Mouse (Mus musculus) fibroblast of lung, adult 2 months (primary cell): ENCODE data around the gene Rpp25l.
"Not testable (repeated sequence)": the region's sequence is repeated elsewhere in the genome, so short reads cannot be mapped to it uniquely, and the experiment has no call there.

Source experiments
- DNase-seq: peaks from one replicate; pipeline ENCODE4 v3.0.0-alpha.2; 2011; ENCODE audit warnings: low read depth

The Rpp25l gene

GRCm38 (mm10) chr4:41713197-41714067, at the start of gene Rpp25l:
Gene Rpp25l (minus strand): TSS chr4:41713534.
- DNase-seq, result no peak

DNA sequence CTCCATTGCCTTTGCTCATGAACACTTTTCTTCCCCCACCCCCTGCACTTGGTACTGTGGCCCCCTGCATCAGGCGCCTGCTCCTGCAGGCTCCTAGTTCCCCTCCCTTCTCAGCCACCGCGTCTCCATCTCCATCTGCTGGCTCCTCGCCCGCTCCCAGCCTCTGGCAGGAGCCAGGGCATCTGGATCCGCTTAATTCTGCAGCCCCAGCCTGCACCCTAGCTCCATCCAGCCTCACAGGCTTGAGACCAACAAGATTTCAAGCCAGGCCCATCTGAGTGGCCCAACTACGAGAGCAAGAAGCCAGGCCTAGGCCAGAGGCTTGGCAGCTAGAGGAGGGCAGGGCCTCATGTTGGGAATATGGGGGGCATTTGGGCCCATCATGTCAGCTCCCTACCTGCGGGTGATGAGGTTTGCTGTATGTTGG, 49.4 kb upstream of the Rpp25l start:
- not testable (repeated sequence) for DNase-seq

DNA sequence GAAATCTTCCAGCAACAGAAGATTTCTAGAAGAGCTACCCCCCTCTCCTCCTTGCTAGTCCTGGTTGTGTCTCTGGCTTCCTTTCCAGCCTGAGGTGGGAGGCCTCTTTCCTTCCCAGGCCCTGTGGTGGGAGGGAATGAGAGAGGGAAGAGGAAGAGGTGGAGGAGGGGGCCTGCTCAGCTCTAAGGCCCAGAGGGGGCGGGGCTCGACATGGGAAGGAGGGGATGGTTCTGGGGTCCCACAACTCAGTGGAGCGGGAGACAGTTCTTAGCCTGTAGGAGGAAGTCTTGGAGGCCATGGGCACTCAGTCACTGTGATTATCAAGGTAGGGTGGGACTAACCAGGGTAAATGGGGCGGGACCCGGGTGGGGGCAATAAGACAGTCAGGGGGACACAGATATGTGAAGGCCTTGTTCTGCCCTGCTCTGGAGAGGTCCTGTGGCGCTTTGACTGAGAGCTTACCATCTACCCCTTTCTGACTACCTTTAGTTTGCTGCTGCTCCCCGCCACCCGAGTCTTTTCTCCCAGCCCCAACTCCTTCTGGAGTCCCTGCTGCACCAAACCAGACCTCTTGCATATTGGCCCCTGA, 48.9 kb upstream of the Rpp25l start:
- no peak for DNase-seq

DNA sequence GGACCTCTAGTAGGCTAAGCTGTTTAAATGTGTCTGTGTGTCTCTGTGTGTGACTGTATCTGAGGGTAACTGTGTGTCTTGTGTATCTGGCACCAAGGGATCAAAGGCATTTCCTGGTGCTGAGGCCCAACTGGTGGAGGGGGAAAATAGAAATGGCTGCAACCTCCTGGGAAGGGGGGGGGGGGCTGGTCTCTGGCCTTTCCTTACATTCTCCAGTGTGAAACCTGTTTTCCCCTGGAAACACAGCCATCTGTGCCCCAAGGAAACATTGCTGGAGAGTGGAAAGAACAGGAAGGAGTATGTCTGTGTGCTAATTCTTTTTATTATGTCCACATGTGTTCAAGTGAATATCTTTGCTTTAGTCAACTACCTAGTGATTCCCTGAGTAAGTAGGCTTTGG, 48.3 kb upstream of the Rpp25l start:
- DNase-seq, result no peak

DNA sequence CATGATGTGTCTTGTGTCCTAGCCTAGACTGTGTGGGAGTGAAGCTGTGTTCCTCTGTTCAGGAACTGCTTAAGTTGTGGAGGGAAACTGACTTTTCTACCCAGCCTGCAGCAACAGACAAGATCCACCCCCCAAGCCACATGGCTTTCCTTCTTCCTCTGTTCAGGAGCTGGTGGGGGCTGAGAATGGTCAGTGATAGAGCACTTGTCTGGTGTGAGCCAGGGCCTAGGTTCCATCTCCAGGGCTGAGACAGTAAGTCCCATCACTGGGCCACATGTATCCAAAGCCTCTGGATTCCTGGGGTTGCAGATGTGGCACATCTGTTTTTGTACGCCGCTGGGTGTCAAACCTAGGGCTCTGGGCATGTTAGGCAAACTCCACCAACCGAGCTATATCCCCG, 47.6 kb upstream of the Rpp25l start:
- no peak for DNase-seq

GRCm38 (mm10) chr4:41760288-41760721, 47.0 kb upstream of the Rpp25l start:
- no peak for DNase-seq

GRCm38 (mm10) chr4:41759656-41760287, 46.4 kb upstream of the Rpp25l start:
- no peak for DNase-seq

- no peak for DNase-seq
These were observed 45.9 kb upstream of the Rpp25l start for GRCm38 (mm10) chr4:41759206-41759605.

DNA sequence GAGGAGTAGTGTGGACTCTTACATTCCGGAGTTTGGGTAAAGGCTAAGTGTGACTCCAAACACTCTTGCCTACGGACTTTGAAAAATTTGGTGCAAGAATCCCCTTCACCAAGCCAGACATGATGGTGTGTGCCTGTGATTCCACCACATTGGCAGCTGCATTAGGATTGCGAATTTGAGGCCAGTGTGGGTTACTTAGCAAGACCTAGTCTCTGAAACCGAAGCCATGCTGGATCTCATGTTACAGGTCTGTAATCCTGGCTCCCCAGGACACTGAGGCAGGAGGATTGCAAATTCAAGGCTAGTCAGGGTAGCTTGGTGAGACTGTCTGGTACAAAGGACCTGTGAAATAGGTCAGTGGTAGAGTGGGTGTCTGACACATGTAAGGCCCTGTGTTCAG, 45.4 kb upstream of the Rpp25l start:
- DNase-seq, result no peak

GRCm38 (mm10) chr4:41758021-41758420, 44.7 kb upstream of the Rpp25l start:
- DNase-seq, result no peak

DNA sequence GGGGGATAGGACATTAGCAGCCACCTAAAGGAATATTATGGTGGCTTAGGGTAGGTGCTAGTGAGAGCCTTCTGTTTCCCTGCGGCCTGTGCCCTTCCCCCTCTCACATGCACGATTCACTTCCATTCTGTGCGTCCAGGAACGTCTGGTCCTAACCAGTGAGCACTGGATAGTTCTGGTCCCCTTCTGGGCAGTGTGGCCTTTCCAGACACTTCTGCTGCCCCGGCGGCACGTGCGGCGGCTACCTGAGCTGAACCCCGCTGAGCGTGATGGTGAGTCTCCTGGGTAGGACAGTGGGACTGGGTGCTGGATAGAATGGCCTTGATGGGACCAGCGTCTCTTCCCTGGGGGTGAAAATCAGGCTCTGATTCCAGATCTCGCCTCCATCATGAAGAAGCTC, 44.0 kb upstream of the Rpp25l start:
- no peak for DNase-seq

DNA sequence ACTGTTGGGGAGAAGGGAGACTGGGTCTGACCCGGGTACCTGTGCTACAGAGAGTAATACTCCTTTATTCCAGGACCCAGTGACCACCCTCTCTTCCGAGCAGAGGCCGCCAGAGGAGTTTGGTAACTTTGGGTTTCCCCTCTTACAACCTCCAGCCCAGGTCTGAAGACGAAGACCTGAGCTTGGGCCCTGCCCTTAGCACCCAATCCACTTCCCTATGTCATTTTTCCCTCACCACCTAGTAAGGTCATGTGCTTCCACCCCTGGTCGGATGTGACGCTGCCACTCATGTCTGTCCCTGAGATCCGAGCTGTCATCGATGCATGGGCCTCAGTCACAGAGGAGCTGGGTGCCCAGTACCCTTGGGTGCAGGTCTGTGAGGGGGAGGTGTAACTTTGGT, 43.1 kb upstream of the Rpp25l start:
- DNase-seq, result no peak

DNA sequence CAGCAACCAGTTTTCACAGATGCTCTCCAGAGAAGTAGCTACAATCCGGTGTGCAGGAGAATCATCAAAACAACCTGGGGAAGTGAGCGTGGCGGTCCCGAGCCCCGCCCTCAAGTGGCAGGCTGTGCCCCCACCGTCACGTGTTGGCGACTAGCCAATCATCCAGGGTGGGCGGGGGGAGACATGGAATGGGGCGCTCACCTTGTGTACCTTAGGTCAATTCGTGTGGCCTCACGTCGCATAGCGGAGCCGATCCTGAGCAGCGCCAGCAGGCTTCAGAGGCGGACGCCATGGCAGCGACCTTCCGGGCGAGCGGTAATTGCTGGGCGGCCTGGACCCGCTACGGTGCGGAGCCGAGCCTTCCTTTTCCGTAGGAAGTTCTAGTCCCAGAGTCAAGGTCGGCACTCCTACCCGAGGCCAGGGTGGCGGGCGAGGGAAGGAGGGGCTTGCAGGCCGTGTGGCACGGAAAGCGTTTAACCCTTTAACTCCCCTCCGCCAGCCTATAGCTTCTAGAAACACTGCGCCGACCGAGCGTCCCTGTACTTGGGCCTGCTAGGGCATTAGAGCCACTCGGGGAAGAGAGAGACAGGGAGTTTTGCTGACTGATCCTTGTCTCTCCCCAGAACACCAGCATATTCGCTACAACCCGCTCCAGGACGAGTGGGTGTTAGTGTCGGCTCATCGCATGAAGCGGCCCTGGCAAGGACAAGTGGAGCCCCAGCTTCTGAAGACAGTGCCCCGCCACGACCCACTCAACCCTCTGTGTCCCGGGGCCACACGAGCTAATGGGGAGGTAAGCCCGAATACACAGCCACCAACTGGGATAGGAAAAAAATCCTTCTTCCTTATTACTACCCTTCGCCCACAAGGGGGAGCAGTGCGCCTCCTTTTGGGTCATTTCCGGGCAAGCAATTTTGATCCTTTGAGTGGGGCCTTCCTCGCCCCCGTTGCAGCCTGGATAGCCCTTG, 42.3 kb upstream of the Rpp25l start, which contains the start of gene Sigmar1:
TSS of gene Sigmar1 (minus strand) at position 820 of the 968 bp plus-strand sequence.
- DNase-seq, result no peak

DNA sequence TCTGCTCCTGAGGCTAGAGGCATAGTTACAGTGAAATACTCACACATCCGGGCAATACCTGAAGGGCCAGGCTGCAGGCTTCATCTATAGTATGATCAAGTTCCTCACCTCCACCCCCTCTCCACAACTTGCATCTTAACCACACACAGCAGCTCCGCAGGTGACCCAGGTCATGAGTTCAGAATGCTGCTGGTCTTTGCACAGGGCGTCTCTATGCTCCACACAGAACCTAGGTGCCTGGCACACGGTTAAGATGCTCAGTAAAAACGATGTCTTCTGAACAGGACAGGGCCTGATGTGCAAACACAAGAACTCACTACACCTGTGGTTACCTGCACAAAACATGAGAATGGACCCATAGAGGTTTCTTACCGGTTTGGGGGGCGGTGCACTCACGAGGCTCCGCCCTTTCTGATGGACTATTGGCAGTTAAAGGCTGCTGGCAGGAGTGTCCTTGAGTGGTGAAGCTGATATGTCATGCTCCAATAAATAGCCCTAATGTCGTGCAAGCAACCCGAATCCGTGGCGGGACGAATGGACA, 41.5 kb upstream of the Rpp25l start, which contains the start of gene Galt:
TSS of gene Galt (plus strand) at position 432 of the 541 bp plus-strand sequence.
- DNase-seq, result no peak

GRCm38 (mm10) chr4:41745021-41745420, 31.7 kb upstream of the Rpp25l start:
- no peak for DNase-seq

DNA sequence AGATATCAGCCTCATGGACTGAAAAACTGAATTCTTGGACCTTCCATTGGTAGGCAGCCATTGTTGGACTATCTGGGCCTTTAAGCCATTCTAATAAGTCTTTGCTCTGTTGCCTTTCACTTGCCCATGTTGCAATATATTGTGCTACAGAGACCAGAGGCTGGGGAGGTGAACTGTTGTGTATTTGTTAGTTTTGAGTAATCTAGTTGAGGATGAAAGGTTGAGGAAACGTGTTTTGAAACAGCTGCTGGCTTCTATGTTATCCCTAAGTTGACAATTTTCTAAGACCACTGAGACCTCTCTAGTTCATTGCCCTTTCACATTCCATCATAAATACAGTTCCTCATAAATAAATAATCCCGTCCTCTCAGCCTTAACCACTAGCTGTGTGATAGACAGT, 30.8 kb upstream of the Rpp25l start:
- no peak for DNase-seq

DNA sequence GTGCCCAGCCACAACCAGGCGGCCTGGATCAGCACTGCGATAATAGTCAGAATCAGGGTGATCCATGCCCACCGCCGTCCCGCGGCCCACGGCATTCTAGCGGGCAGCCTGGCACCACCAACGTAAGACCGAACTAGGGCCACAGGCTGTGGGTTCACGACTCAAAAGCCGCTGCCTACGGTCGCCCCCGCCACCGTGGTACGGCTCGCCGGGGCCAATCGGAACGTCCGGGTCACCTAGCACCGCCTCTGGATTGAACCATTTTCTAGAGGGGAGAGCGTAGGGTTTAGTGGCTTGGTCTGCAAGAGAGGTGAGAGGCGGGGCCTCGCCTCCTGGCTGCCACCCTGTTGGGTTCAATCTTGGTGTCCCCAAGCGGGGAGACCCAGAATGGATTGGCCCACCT, 27.8 kb upstream of the Rpp25l start:
- DNase-seq, result peak; percentile 92

- DNase-seq, result no peak
These were observed 27.2 kb upstream of the Rpp25l start for GRCm38 (mm10) chr4:41740380-41741157.

DNA sequence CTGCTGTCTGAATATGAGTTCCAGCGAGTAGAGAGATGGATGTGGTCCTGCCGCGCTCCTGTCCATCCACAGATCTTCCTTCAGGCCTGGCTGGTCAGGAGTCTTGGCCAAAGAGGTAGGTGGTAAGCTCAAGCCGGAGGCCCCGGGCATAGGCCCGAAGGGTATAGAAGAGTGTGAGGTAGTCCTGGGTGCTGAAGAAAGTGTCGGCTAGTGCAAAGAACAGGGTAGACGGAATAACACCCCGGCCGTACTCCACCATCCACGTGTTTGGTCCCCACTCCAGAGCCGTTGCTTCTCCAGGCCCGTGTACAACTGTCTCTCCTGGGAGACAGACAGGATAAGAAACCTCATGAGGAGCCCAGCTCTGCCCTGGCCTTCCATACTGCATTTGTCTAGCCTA, 25.9 kb upstream of the Rpp25l start:
- DNase-seq, result no peak

- no peak for DNase-seq
These were observed 24.9 kb upstream of the Rpp25l start for GRCm38 (mm10) chr4:41738256-41738603.
